Mouse (Mus musculus) lung, postnatal 14 days (tissue): ENCODE data around the gene Tmco1.

ENCODE experiments used
- DNase-seq: peaks from one replicate; pipeline ENCODE4 v3.0.0; 2021

The Tmco1 gene

GRCm38 (mm10) chr1:167284258-167284836 lies 23.8 kb upstream of the Tmco1 start:
- peak; percentile 59 for DNase-seq

- DNase-seq, result peak; percentile 87
Measured at GRCm38 (mm10) chr1:167284837-167285319, 23.3 kb upstream of the Tmco1 start.

GRCm38 (mm10) chr1:167285320-167285355 lies 23.0 kb upstream of the Tmco1 start, which contains the start of gene Uck2:
Uck2 (minus strand) TSS chr1:167285320.
- DNase-seq, result no peak

DNA sequence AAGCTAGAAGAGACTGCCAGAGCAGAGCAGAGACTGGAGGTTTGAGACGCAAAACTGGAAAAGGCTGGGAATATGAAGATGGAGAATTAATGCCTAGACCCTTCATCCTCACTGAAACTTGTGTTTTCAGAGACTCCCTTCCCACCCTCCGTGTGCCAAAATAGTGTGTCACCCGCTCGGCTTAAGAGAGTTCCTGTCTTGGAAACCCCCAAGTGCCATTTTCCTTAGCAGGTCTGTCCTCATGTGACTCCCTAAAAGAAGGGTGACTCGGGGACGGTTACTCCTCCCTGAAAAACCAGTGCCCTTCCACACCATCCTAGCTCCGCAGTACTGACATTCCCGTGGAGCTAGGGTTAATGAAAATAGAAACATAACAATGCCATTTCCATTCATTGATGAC lies 22.8 kb upstream of the Tmco1 start:
- no peak for DNase-seq

- no peak for DNase-seq
Measured at GRCm38 (mm10) chr1:167287156-167287555, 21.0 kb upstream of the Tmco1 start.

DNA sequence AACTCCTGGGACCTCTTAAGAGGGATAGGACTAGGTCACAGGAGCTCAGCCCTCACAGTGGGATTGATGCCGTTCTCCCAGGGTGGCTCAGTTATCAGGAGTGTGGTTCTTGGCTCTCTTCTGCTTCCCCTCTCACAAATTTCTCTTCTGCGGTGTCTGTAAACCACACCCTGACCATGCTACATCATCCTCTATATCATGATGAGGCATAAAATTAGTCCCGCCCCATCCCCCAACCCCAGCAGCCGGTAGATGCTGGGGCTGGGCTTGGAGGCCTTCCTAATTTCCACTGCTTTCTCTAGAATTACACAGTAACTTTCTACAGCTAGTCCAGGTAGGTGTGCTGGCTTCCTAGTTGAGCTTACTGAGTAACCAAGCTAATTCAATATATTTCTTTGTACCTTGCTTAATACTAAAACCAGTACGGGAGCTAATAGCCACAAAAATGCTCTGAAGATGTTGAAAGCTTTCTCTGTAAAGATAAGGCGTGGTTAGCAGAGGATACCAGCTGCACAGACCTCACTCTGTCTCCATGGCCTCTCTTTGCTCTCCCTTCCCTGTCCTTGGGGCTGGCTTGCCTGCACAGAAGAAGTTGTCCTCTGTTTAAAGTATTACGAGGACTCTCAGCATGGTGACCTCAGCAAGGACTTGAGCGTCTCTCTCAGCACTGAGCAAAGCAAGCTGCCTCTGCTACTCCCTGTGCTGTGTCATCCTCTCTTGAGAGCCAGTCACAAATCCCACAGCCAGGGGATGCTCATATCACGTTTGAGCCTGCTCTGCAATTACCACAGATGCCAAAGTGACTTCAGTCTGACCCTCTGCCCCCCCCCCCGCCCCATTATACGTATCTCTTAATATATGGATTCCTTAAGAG lies 19.3 kb upstream of the Tmco1 start:
- DNase-seq, result no peak

DNA sequence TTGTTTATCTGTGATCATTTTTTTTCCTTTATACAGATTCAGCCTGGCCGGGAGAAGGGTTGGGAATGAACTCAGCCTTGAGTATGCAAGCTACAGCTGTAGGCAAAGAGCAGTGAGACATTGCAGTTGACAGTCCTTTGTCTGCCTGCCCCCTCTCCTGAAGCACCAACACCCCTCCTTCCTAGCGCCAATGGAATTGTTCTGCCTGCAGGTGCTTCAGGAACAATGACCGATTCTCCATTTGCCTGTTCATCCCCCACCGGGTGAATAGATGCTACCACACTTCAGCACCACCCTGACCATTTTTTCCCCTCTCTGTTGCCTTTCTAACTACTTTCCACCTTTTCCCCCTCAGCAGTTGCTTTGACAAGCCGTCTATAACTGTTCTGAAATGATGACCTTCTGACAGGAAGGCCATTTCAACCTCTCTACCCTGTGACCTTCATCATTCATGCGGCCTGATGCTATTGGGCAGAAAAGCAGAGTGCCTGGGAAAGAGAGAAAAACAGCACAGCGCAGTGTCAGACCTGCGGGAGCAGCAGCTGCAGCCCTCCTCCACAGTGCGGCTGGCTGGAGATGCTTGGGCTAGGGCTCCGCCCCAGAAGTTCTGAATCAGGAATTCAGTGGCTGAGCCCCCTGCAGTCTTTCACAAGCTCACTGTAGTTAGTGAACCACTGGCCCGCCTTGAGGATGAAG lies 18.5 kb upstream of the Tmco1 start:
- no peak for DNase-seq

- DNase-seq, result no peak
Measured at GRCm38 (mm10) chr1:167290263-167290592, 17.9 kb upstream of the Tmco1 start.

DNA sequence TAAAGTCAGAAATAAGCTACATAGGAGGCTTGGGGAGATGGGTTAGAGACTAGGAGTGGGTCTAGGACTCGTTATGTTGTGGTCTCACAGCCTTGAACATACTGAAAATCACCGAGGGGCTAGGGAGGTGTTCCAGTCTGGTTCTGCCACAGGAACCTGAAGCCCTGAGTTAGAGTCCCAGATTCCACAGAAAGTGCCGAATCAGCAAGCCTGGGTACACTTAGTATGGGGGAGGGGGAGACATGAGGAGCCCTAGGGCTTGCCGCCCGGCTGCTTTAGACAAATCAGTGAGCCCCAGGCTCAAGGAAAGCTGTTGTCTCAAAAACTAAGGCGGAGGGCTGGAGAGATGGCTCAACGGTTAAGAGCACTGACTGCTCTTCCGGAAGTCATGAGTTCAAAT lies 16.6 kb upstream of the Tmco1 start:
- DNase-seq, result no peak

DNA sequence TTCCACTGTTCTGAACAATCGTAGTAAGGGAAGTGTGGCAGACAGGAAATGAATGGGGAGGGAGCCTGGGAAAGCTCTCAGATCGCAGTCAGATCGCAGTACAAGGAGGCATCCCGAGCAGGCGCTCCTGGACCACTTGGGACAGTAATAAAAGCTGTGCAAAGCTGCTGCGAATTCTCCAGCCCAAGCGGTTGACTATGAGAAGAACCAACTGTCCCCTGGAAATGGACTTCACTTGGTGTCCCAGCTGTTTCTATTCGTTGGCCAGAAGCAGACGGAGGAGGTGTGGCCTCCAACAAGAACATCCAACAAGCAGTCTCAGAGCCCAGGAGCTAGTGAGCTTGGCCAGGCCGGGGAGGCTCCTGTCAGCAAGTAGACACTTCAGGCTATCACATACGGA lies 15.7 kb upstream of the Tmco1 start:
- DNase-seq, result peak; percentile 56

DNA sequence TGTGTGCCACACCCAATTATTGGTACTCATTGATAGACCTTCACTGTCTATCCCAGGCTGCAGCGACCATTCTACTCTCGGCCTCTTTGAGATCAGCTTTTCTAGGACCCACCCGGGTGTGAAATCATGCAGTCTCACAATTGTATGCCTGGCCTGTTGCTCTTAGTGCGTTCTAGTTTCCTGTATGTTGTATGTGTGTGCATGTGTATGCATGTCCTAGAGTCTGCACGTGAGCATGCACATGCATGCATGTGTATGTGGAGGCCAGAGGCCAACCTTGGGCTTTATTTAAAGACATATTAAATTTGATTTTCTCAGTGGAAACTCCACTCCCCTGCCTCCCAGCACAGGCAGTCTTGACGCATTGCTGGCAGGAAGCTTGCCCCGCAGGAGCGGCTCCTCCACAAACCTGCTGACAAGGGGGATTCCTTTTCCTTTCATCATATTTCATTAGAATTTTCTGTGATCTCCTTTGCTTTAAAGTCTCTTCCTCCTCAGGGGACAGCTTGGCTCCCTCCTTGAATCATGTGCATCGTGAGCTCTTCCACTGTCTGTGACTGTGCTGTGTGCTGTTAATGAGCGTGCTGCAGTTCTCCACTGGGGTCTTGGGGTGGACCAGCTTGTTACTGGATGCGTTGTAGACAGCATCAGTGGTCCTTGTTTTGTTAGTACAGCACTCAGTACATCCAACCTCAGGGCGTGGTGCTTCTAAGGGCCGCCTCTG lies 12.3 kb upstream of the Tmco1 start:
- no peak for DNase-seq

GRCm38 (mm10) chr1:167300122-167300521 lies 8.1 kb upstream of the Tmco1 start:
- no peak for DNase-seq

DNA sequence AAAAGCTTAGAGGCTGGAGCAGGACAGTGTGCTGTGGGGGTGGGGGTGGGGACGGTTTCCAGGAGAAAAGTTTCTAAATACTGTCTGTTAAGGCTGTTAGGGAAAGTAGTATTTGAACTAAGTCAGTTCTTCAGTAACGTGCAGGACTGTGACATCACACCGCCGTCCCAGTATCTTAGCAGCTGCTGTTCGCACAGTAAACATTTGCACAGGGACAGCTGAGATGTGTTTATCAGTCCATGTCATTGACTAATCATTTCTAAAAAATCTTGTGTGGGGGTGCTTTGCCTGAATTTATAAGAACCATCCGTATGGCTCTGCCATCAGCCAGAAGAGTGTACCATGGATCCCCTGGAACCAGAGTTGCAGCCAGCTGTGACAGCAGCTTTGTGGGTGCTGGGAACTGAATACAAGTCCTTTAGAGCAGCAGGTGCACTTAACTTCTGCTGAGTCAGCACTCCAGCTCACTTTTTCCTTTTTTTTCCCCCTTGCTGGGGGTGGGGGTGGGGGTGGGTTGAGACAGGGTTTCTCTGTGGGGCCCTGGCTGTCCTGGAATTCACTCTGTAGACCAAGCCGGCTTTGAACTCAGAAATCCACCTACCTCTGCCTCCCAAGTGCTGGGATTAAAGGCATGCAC lies 2.6 kb upstream of the Tmco1 start:
- no peak for DNase-seq

- peak; percentile 54 for DNase-seq
Measured at GRCm38 (mm10) chr1:167306451-167307240, 1.5 kb upstream of the Tmco1 start.

GRCm38 (mm10) chr1:167307674-167308073 lies 504 bp upstream of the Tmco1 start:
- DNase-seq, result no peak

DNA sequence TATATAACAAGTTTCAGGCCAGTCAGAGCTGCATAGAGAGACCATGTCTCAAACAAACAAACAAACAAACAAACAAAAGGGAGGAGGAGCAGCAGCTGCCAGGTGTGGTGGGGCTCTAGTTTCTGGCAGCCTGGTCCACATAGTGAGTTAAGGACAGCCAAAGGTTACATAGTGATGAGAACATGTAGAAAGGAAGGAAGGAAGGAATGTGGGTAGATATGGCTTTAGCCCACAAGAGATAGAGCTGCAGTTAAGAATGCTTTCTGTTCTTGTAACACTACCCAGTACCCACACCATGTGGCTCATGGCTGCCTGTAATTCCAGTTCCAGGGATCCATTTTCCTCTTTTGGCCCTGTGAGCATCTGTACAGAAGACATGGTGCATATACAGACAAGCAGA lies 4.2 kb downstream of the Tmco1 start:
- no peak for DNase-seq

- no peak for DNase-seq
Measured at GRCm38 (mm10) chr1:167313220-167313619, 5.0 kb downstream of the Tmco1 start.

DNA sequence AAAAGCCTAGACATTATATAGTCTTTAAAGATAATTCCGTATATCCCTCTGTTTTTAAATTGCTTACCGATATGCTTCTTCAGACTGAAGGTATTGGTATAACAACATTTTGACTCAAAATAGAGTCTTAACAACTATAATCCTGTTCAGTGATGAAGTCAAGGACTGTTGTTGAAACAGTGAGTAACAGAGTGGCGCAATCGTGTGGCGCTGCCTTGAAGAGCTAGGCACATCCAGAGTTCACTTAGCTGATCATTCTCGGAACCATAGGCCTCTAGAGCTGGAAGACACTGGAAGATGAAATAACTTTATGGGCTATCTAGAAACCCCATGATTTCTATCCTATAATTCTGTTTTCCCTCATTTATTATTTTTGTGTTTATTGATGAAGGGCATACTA lies 13.5 kb downstream of the Tmco1 start:
- DNase-seq, result no peak

DNA sequence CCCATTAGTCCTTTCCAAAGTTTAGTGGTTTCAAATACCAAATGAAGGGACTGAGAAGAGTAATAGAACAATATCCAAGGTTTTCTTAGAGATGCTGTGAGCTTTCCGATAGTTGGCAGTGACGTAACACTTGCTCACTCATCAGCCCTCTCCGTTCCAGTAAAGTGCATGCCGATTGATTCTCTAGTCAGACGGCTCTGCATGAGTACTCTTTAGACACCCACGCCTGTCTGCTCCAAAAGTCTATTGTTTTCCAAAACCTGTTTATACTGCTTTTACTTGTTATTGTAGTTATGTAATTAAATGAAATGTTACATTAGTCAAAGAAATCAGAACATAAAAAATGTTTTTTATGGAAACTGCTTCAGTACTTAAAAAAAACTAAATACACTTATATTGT lies 20.6 kb downstream of the Tmco1 start:
- no peak for DNase-seq

DNA sequence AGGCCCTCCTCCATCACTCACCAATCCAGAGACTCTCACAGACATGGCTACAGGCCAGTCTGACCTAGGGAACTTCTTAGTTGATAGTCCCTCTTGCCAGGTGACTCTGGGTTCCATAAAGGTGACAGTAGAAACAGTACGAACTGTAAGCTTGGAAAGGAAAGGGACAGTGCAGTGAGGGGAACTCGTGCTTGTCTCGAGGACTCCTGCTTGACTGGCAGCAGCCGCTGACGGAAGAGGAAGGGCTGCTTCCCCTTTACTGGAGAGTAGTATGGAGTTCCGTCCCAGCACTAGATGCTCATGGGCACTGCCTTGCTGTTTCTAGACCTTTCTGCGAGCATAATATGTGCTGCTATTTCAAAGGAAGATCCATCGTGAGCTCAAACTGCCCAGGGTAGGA lies 22.9 kb downstream of the Tmco1 start:
- no peak for DNase-seq

DNA sequence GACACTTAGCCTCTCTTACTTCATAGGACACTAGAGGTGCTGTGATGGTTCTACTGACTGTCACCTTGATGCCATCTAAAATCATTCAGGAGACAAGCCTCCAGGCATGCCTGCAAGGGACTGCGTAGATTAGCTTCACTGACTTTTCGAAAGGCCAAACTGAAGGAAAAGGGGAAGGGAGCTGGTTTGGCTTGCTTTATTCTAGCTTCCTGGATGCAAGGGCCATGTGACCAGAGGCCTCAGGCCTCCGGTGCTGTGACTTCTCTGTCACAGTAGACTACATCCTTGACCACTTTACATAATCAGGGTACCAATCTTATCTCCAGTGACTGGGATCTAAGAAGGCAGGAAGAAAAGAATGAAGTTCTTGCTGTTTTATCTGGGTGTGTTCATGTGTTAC lies 28.2 kb downstream of the Tmco1 start:
- no peak for DNase-seq

DNA sequence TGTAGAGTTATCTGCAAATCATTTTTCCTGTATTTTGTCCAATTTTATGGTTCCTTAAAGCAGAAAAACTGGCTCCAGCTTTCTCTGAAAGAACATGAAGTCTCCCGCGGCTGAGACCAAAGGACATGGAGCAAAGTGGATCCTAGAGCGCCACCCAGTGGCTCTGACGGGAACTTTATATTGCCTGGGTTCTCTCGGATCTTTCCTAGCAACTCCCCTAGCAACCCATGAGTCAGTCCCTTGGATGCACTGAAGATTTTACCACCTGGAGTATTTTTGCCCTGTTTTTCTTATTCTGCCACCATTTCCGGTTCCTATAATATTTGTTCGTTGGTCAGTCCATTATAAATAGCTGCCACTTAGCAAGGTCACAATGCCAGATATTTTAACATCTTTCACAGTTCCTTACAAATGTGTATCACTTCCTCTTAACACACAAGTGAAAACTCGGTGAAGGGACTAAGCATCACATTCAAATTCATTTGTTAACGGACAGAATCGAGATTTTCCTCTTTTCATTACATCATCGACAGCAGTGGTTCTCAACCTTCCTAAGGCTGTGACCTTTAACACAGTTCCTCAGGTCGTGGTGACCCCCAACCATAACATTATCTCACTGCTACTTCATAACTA lies 29.4 kb downstream of the Tmco1 start:
- peak; percentile 87 for DNase-seq
